Mouse (Mus musculus) T-cell, adult 2 months (primary cell): ENCODE results near the gene Ccdc155.

Experiments
- DNase-seq: peaks from one replicate; pipeline ENCODE4 v3.0.0; 2022; ENCODE audit warnings: low spot score

Gene Ccdc155

DNA sequence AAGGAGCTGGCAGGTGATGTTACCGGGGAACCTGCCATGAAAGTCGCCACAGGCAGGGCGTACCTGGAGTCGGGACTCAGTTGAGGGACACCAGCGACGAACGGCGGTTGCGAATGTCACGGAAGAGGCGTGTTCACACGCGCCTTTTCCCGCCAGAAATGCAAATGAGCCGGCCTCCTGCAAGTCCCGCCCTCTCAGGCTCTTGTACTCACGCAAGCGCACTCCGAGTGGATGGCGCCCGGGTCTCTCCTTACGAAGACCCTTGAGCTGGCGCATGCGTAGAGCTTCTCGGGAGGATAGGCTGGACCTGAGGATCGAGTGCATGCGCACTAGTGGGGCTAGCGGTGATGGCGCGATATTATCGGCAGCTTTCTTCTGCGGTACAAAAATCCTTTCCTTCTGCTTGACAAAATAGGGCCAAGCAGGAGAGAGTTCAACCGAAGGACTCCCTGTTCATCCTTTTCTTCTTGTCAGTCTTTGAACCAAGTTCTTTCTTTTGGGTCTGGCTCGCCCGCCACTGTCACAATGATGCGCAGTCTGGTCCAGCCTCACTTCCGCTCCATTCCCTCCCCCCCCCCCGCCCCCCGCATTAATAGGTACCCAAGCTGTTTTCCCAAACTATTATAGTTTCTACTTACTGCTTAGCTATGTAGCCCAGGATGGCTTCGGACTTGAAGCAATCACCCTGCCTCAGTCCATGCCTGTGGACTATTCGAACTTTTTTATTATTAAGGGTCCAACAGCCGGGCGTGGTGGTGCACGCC is at the start of gene Ccdc155:
Gene Ccdc155 (minus strand): TSS at position 513 of the 764 bp plus-strand sequence.
- DNase-seq, result peak; percentile 91

DNA sequence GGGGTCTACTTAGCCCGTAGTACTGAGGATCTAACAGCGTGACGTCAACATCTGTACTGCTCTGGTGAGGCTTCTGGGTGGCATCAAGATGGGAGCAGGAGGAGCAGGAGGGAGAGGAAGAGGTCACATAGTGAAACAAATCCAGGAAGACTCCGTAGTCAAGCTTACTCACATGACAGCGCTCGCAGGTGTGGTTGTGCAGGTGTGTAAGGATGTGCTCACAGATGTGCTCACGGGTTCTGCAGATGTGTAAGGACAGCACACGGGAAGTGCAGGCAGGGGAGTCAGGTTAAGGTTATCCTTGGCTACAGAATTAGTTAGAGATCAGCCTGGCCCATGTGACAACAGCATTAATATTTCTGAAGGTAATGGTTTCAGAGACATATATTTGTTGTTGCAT is 49.1 kb upstream of the Ccdc155 start:
- no peak for DNase-seq

DNA sequence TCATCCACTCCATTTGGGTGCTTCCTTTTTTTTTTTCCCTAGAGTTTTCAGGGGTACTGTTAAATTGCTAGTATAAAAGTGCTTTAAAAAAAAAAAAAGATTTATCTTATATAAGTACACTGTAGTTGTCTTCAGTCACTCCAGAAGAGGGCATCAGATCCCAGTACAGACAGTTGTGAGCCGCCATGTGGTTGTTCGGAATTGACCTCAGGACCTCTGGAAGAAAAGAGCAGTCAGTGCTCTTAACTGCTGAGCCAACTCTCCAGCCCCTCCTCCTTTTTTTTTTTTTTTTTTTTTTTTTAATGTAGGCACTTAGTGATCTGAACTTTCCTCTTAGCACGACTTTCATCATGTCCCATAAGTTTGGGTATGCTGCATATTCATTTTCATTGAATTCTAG is 43.0 kb upstream of the Ccdc155 start:
- no peak for DNase-seq

DNA sequence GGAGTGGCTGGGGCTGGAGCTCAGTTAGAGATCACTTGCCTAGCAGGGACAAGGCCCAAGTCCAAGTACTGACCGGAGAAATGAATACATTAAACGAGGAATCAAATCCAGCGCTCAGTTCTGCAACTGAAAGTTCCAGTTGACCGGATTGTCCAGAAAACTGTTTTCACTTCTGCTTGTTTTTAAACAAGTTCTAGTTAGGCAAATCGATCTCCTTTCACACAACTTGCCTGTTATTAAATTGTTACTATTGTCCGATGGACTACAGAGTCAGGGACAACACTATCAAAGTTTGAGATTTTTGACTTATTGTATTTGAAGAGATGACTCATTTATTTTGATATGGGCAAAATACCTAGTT is 36.7 kb upstream of the Ccdc155 start:
- no peak for DNase-seq

DNA sequence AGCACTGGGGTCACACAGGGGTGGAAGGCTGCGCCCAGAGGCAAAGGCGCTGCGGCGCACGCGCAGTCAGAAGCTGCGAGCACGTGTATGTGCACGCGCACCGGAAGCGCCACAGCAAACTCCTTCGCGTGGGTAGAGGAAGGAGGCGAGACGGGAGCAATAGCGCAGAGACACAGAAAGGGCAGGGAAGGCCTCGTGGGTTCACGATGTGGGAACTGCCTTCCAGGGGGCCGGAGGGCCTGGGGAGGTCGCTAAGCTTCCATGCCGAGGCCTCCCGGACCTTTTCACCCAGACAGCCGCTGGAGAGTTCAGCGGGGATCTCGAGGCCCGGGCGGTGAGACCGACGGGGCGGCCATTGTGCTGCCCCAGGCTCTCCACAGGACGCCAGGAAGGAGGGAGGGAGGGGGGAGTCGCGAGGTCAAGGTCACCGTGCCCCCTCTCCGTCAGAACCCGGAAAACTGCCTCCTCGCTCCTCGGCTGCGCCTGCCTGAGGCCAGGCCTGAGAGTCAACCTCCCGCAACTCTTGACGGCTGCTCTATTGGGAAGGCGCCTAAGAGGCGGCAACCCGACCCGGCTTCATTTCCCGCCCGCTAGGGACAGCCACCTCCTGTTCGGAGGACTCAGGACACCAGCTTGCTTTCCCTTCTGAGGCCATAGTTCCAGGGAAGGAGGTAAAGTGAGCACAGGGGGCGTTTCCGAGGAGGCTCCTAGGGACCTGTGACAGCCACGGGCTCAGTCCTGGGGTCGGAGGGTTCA is 36.1 kb upstream of the Ccdc155 start, which contains the start of gene Slc6a16:
Gene Slc6a16 (plus strand): TSS at position 453 of the 756 bp plus-strand sequence.
- no peak for DNase-seq

DNA sequence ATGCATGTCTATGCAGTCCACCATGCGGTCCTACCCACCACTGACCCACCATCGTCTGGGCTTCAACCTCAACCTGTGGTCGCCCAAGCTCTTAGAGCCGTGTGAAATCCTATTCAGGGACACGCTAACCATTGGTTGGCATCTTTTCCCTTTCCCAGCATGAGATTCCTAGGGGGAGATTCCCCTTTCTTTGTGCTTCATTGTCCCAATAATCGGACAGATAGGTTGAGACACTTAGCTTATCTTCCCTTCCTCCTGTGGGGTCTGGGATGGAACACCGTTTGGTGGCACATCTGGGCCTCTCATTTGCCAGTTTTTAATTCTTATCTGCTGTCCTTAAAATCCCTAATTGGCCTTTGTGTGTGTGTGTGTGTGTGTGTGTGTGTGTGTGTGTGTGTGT is 35.4 kb upstream of the Ccdc155 start:
- no peak for DNase-seq

DNA sequence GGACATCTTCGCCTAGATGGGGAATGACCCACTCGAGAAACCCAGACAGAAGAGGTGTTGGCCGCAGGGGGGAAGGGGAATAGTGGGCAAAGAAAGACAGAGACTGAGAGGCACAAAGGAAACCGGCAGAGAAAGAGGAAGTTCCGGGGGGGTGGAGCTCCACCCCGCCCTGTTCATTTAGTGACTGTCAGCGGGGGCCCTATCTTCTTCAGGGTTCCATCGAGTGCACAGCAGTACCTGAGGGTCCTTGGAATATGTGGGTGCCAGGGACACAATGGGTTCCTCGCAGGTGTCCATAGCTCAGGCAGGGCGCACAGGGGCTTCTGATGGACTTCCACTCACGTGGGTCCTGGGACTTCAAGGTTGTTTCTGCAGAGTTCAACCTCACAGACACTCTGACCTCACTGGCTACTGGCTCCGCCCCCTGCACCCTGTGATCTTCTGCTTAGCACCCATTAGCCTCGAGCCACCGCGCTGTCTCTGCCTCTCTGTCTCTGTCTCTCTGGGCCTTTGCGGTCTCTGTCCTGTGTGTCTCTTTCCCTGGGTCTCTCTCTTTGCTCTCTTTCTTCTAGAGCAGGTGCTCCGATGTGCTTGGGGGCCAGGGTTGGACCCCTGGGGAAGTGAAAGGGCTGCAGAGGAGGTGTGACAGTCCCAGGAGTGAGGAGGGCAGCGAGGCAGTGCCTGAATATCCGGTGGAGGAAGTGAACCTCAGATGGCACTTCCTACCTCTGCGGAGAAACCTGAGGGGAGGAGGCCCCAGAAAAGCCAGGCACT is 34.2 kb upstream of the Ccdc155 start, which contains the start of gene Cd37:
Gene Cd37 (minus strand): TSS at position 393 of the 774 bp plus-strand sequence.
- DNase-seq, result peak; percentile 82

DNA sequence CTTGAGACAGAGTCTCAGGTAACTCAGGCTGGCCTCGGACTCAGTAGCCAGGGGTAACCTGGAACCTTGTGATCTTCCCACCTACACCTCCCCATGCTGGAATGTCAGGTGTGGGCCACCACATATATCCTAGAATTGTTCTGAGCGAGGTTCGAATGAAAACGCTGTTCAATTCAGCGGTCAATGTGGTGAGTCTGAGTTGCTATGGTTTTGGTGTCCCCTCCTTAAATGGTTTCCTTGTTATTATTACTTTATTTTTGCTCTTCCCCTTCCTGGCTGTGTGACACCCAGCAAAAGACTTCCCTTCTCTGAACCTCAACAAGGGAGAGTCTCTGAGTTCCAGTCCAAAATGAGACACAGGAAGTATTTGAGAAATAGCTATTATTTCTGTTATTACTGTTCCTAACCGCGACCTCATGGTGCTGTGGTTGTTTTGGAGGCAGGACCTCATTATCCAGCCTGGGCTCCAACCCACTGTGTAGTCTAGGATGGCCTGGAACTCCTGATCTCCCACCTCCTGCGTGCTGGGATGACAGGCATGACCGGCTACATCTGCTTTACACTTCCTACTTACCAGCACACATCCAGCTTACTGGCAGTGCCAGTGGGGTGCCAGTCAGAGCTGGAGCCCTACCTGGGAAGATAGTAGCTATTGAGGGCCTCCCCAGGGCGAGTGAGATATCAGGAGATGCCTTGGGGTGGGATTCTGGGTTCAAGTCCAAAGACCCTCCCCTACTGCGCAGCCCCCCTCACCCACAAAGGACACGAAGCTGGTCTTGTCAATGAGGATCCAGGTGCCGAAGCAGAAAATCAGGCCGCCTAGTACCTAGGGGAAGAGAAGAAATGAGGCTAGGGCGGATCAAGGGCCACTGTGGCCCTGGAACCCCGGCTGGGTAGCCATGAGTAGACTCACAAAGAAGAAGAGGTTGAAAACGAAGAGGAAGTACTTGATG is 33.3 kb upstream of the Ccdc155 start:
- DNase-seq, result no peak

DNA sequence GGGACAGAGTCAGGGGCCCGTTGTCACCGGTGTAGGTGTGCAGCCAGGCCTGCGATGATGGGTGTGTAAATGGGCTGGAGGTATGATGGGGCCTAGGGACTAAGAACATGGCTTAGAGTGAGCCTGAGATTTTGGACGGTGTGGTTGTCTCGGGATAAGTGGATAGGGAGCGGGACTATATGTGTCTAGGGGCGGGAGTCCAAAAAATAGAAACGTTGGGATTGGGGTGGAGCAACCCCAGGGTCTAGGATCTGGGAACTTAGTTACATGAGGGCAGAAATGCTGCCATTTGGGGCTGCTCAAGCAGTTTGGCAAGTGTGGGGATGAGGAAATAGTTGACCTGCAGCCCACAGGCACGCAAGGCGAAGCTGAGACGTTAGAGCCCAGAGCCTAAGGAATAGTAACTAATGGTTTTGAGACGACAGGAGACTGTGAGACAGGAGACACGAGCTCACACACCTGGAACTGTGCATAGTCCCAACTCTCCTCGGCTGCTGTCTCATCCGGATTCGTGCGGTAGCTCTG is 31.0 kb upstream of the Ccdc155 start:
- no peak for DNase-seq

DNA sequence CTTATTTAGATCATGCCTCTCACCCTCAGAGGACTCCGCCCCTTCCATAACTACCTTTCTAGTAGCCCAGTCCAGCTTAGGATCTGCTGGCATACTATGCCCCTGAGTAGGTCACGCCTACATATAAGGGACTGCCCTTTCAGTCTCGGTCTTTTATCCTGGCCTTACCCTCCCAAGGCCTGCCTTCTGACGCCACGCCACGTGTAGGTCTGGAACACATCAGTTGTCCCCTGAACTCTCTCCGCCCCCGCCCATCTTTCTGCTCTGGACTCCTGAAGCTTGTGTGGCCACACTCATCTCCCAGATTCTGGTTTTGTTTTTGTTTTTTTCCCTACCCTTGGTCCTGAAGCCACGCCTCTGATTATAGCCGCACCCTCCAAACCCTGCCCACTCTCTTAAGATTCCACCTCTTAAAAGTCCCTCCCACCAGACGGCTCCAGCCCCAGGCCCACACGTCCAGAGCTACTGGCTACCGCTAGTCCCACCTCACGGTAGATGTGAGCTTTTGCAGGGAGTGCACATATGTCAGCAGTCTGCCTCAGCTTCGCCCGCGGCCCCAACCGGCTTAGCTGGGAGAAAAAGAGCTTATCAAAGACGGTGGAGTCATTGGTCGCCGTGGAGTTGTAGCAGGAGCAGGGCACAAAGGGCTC is 30.4 kb upstream of the Ccdc155 start:
- no peak for DNase-seq

DNA sequence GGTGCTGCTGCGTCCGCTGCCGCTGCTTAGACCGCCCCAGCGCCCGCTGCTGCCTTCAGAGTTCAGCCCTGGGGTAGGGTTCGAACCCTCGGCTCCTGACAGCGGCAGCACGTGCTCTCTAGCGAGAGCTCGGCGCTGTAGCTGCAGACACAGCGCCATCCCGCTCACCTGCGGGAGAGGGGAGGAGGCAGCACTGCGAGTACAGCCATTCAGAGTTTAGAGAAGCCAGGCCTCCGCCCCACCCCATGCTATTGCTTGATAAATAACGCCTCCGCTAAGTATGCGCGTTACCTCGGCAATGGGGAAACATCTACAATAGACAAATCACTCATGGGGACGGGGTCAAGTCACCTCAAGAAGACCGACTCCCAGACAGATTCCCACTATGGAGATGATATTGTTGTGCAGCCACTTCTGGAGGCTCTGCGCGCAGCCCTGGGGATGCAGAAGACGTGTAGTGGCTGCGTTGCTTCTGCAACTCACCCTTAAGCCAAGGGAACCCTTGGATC is 29.7 kb upstream of the Ccdc155 start:
- DNase-seq, result no peak

DNA sequence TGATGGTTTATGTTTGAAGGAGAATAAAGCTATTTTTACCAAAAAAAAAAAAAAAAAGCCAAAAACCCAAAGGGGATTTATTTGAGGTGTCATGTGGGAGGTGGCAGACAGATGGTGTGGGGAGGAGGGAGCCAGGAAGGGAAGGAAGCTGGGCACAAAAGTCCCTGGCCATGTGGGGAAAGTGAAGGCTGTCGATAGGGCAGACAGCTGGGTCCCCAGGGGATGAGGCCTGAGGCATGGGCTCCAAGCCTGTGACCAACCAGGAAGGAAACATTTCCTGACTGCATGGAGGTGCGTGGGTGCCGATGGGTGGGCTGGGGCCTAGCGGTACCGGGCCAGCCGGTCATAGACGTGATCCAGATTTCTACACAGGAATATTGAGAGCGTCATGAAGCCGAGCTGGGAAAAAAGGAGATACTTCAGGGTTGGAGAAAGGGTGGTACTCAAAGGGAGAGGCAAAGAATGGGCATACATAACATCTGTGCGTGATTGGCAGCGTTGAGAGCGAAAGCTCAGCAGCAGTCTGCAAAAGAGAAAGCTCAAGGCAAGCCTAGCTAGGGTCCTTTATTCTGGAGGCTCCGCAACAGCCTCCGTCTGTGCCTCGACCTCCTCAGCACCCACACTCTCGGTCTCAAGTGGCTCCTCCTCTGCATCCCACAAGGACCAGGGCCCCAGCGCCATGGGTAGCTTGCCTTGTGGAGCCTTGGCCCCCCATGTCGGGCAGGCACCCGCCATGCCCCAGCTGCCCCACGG is 29.1 kb upstream of the Ccdc155 start:
- no peak for DNase-seq

DNA sequence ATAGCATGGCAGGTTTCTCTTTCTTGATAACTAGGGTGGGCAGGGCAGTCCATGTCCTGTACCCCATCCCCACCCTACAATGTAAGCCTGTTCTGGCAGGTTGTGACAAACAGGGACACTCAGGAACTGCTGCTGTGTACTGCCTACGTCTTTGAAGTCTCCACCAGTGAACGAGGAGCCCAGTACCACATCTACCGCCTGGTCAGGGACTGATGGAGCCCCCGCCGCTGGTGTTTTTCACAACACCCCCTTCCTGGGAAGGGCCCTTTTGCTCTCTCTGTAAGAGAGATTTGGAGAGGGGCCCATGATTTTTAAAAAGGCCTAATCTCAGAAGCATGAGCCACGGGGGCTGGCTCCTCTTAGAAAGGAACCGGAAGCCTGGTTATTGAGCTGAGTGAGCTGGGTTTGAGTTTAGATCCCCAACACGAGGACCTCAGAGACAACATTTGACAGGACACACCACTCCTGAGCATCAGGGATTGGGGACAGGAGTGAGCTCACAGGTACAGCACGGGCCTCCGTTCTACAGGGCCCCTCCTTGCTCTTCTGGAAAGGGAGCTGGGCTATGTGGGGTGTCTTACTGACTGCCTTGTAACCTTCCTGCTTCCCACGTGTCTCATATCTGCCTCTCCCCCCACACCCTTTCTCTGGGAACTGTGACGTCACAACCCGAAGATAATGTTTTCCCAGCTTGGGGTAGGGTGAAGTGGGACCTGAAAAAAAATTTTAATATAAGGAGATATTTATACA is 28.2 kb upstream of the Ccdc155 start:
- no peak for DNase-seq

DNA sequence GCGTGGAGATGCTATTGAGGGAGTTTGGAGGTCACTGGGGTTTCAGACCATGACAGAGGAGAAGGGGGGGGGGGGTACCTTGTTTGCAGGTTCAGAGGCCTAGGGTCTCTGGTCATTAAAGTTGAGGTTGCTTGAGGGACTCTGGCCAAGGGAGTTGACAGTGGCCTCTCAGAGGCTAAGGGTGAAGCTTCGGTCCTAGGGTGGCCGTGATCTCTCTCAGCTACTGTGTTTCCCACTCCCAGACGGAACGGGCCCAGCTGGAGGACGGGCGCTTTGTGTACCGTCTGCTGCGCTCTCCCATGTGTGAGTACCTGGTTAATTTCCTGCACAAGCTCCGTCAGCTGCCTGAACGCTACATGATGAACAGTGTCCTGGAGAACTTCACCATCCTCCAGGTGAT is 27.2 kb upstream of the Ccdc155 start:
- DNase-seq, result no peak

DNA sequence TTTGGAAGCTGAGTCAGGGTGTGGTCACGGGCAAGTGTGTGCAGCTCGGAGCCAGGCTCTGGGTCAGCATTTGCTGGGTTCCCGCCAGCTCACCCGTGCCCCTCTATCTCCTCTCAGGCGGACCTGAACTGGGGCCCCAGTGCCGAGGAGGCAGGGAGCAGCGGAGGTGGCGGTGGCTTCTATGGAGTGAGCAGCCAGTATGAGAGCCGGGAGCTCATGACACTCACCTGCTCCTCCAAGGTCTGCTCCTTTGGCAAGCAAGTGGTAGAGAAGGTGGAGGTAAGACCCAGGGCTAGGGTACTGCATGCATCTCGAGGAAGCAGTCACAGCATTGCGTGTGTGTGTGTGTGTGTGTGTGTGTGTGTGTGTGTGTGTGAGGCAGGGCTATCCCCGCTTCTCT is 26.5 kb upstream of the Ccdc155 start:
- DNase-seq, result no peak

DNA sequence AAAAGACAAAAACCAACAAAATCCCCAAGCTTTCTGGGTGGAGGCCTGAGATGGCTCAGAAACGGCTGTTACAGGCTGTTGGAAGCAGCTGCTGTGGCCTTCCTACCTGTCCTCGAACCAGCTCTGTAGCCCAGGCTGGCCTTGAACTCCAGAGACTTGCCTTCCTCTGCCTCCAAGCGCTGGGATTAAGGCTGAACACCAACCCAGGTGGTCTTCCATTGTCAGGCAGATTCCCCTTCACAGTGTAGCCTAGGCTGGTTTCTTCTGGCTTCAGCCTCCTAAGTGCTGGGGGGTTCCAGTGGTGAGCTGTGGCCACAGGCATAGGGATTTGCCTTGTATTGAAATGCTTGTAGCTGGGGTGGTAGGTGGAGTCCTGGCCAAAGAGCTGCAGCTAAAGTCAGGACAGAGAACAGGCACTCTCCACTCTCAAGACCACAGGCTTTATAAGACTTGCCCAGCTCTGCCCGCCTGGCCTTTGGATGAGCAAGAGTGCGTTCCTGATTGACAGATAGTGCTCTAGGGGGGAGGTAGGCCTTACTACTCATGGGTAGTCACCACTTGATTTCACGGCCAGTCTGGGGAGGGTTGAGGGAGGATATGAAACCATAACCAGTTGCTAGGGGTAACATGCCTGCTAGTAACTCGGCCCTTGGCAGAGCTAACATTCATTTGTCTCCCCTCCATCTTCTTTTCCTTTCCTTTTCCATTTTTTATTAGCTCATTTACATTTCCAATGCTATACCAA is 24.9 kb upstream of the Ccdc155 start:
- no peak for DNase-seq

DNA sequence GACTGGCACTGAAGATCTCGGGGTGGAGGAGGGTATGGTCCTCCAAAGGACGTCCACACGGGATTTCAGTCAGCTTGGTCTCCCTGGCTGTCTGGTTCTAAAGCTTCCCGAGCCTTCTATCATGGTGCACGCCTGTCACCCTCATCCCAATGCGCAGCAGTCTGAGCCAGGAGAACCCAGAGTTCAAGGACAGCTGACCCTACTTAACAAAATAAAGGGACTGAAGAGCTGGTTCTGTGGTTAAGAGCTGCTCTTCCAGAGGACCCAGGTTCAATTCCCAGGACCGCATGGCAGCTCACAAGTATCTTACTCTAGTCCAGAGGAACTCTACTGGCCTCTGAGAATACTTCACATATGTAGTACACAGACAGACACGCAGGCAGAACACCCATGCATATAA is 24.4 kb upstream of the Ccdc155 start:
- DNase-seq, result no peak

DNA sequence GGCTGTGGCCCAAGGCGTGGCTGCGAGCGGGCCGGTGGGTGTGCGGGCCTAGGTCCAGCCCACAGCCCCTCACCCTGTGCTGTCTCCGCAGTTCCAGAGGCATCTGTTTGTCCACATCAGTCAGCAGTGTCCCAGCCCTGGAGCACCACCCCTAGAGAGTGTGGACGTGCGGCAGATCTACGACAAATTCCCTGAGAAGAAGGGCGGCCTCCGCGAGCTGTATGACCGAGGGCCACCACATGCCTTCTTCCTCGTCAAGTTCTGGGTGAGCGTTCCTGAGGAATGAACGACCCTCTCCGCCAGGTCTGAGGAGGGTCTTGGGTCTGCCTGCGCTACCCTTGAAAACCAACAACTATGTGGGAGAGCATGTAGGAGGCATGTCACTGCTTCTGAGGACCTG is 23.9 kb upstream of the Ccdc155 start:
- no peak for DNase-seq
